Mouse (Mus musculus) cerebellum, postnatal 14 days (tissue): Measurements from ENCODE around the gene Hist1h2ad.

Experiments used
- DNase-seq, 2 experiments: peaks; one replicate each; pipeline ENCODE4 v3.0.0; 2021; ENCODE audit warnings: mixed read lengths in 2 of 2

Gene Hist1h2ad

DNA sequence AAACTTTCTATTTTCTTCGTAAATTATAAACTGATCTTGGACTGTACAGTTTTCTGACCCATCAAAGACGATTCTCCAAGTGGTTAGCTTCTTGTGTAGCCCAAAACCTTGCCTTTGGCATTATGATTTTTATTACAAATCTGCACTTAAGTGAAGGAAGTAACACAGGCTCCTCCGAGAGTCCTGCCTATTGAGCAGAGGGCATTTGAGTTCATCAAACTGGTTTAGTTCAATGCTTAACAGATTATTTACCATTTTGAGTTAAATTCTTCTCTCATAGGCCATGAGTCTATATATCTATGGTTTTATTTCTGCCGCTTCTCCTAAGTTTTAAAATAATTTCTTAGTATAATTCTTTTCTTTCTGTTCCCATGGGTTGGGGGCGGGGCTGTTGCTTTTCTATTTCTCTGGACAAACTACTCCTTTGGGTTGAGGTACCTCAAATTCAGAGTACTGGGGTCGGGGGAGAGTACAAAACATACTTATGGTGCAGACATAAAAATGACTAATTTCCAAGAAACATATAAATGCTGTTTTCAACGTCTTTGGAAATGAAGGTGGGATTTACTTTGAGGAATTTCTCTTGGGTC, 48.8 kb downstream of the Hist1h2ad start:
- peak; percentile 41 to 60 for DNase-seq
